27 mouse cellular contexts compared by ENCODE assay signal in genomic region chr2:168961729-168962666, GRCm38 (mm10). TPM values are rescaled to one million over a fixed set of nuclear protein-coding genes. Genes with fewer than 3 reads are reported as not detected.
A peak's percentile ranks its signal among the peaks of the same experiment; 100 is the strongest.
DNase-seq lines count a peak whose midpoint lies in the region; ATAC-seq and TF ChIP-seq lines count a peak whose summit lies in the region.
"Had no signal": no experiment of that assay in that cellular context is flagged by ENCODE, and none has a peak within 500 bp of the region (broad histone marks: within the 10 kb centered on the region; RNA-seq: fewer than 3 reads in every experiment).

No protein-coding gene starts in this region.

- no peak overlapping the region for H3K9ac ChIP-seq in midbrain, embryonic 11.5 days (ENCODE audit: low read length)
- H3K9ac ChIP-seq in midbrain, embryonic 13.5 days (replicated peaks): no peak overlapping the region
- H3K9ac ChIP-seq in lung, postnatal 0 days (replicated peaks; ENCODE audit: low read depth): no peak overlapping the region
- H3K9ac ChIP-seq: embryonic facial prominence, embryonic 13.5 days; embryonic facial prominence, embryonic 15.5 days; forebrain, embryonic 12.5 days had no signal

- H3K9me3 ChIP-seq in midbrain, embryonic 11.5 days (ENCODE audit: control insufficient read depth, low read length): peaks cover 7% of the 10 kb centered on the region; the same call in 1 of the 2 replicates
- H3K9me3 ChIP-seq in midbrain, embryonic 13.5 days: peaks cover 24% of the 10 kb centered on the region
- H3K9me3 ChIP-seq in lung, postnatal 0 days (ENCODE audit: low read length): no peaks in the 10 kb centered on the region
- H3K9me3 ChIP-seq: embryonic facial prominence, embryonic 15.5 days had no signal

- no peak for TF ChIP-seq CTCF in lung, postnatal 0 days (IDR thresholded peaks at IDR 0.05)

- DNase-seq in midbrain, embryonic 11.5 days (ENCODE audit: low spot score, missing footprints): peak; percentile 69
- peak; percentile 93 for DNase-seq in ES-CJ7 (ENCODE audit: low read depth, low spot score)
- peak; percentile 25 for DNase-seq in NIH3T3 (ENCODE audit: low read depth)
- DNase-seq in ZHBTc4 (ENCODE audit: low read depth, low spot score): peak; percentile 87
- DNase-seq in lung, postnatal 4 days: no peak
- DNase-seq in lung, postnatal 0 days (ENCODE audit: low spot score): no peak
- DNase-seq in ovary, adult 18-20 months (ENCODE audit: low spot score): no peak
- DNase-seq: adrenal gland, adult 8-10 months; adrenal gland, postnatal 14 days; adrenal gland, postnatal 36 days; B cell, adult 2 months; cerebellum, adult 11-12 months; cerebellum, adult 2 months; cerebellum, adult 9-10 months; cerebellum, postnatal 10 days; cerebellum, postnatal 25 days; embryo, embryonic 11 days had no signal

- H3K27me3 ChIP-seq in midbrain, embryonic 11.5 days (ENCODE audit: control insufficient read depth, insufficient read depth, low read length): no peaks in the 10 kb centered on the region
- H3K27me3 ChIP-seq in midbrain, embryonic 13.5 days: no peaks in the 10 kb centered on the region
- no peaks in the 10 kb centered on the region for H3K27me3 ChIP-seq in lung, postnatal 0 days (replicated peaks; ENCODE audit: insufficient read depth, low read length)
- H3K27me3 ChIP-seq: CH12.LX; embryonic facial prominence, embryonic 13.5 days; embryonic facial prominence, embryonic 15.5 days; forebrain, embryonic 12.5 days had no signal

- no peaks in the 10 kb centered on the region for H3K4me1 ChIP-seq in midbrain, embryonic 11.5 days (ENCODE audit: control insufficient read depth, insufficient read depth, low read length)
- no peaks in the 10 kb centered on the region for H3K4me1 ChIP-seq in midbrain, embryonic 13.5 days (replicated peaks)
- H3K4me1 ChIP-seq in lung, postnatal 0 days (ENCODE audit: insufficient read depth, low read depth, low read length): no peaks in the 10 kb centered on the region
- H3K4me1 ChIP-seq: forebrain, embryonic 10.5 days; forebrain, embryonic 12.5 days had no signal

- no peak overlapping the region for H3K4me2 ChIP-seq in midbrain, embryonic 11.5 days
- no peak overlapping the region for H3K4me2 ChIP-seq in midbrain, embryonic 13.5 days (replicated peaks)
- H3K4me2 ChIP-seq in lung, postnatal 0 days (replicated peaks; ENCODE audit: low read depth, low read length): no peak overlapping the region
- H3K4me2 ChIP-seq: embryonic facial prominence, embryonic 13.5 days; embryonic facial prominence, embryonic 15.5 days; forebrain, embryonic 12.5 days had no signal

- no peak for TF ChIP-seq EP300 in lung, postnatal 0 days (IDR thresholded peaks at IDR 0.05)

- ATAC-seq in midbrain, embryonic 11.5 days (ENCODE audit: low FRiP score): no peak
- no peak for ATAC-seq in midbrain, embryonic 13.5 days
- no peak for ATAC-seq in lung, postnatal 0 days
- ATAC-seq: CD4-positive, CD25-positive, alpha-beta regulatory T cell, adult 4 months; forebrain, embryonic 14.5 days; forebrain, embryonic 16.5 days had no signal

- 86% methylated on average over 4 of the region's 4 CpGs for WGBS in midbrain, embryonic 11.5 days
- 86% methylated on average over 4 of the region's 4 CpGs for WGBS in midbrain, embryonic 13.5 days
- WGBS in lung, postnatal 0 days: 83% methylated on average over 4 of the region's 4 CpGs

- H3K27ac ChIP-seq in midbrain, embryonic 11.5 days (ENCODE audit: low read depth, low read length): no peak overlapping the region
- H3K27ac ChIP-seq in midbrain, embryonic 13.5 days: no peak overlapping the region
- no peak overlapping the region for H3K27ac ChIP-seq in lung, postnatal 0 days (ENCODE audit: low read length)
- H3K27ac ChIP-seq: embryonic facial prominence, embryonic 13.5 days; embryonic facial prominence, embryonic 15.5 days; forebrain, embryonic 10.5 days; forebrain, embryonic 12.5 days had no signal

- no peaks in the 10 kb centered on the region for H3K36me3 ChIP-seq in midbrain, embryonic 11.5 days (ENCODE audit: control insufficient read depth, insufficient read depth, low read length)
- H3K36me3 ChIP-seq in midbrain, embryonic 13.5 days: 0 out of 2 replicates have a peak, but pooled peaks cover 3% of the 10 kb centered on the region
- H3K36me3 ChIP-seq in lung, postnatal 0 days (ENCODE audit: insufficient read depth, low read length): no peaks in the 10 kb centered on the region
- H3K36me3 ChIP-seq: embryonic facial prominence, embryonic 13.5 days; embryonic facial prominence, embryonic 15.5 days; forebrain, embryonic 10.5 days; forebrain, embryonic 12.5 days had no signal

- no peak overlapping the region for H3K4me3 ChIP-seq in midbrain, embryonic 11.5 days (ENCODE audit: low read depth, low read length)
- H3K4me3 ChIP-seq in midbrain, embryonic 13.5 days (replicated peaks): no peak overlapping the region
- H3K4me3 ChIP-seq in lung, postnatal 0 days (ENCODE audit: low read depth, low read length): no peak overlapping the region
- H3K4me3 ChIP-seq: embryonic facial prominence, embryonic 13.5 days; embryonic facial prominence, embryonic 15.5 days; erythroblast, embryonic 14.5 days; forebrain, embryonic 10.5 days; forebrain, embryonic 12.5 days had no signal

RNA-seq across cellular contexts. Expression of gene Zfp64, which starts 6.6 kb away (rescaled TPM):
- polyA plus RNA-seq in midbrain, embryonic 11.5 days (2014; fragmentation: Nextera tagmentation; extraction: Ambion mirVana): 35.6 and 39.4 TPM in 2 replicates
- polyA plus RNA-seq in midbrain, embryonic 13.5 days (2015; fragmentation: Nextera tagmentation; extraction: Ambion mirVana): 41.6 and 42.0 TPM in 2 replicates
- polyA plus RNA-seq in lung, postnatal 0 days (2015; fragmentation: Nextera tagmentation; extraction: Ambion mirVana): 14.0 and 15.8 TPM in 2 replicates

Comparison
In these comparisons a context has a peak if more than half of its experiments do, and no peak if none do; other contexts are left out.
1. DNase-seq: peak in midbrain, embryonic 11.5 days (single experiment), ES-CJ7 (single experiment), NIH3T3 (single experiment) and ZHBTc4 (single experiment); none in lung, postnatal 4 days (0 of 2), lung, postnatal 0 days (single experiment) and ovary, adult 18-20 months (single experiment).